Mouse (Mus musculus): Measurements from ENCODE around the gene Crb2.
A peak's percentile ranks its signal among the peaks of the same experiment; 100 is the strongest.

The Crb2 gene

GRCm38 (mm10) chr2:37767080-37767547, 8.9 kb upstream of the Crb2 start:
- DNase-seq (ENCODE audit: low spot score), result peak; percentile 27

- DNase-seq (ENCODE audit: low spot score), result no peak
Observed at GRCm38 (mm10) chr2:37767739-37768138, 8.3 kb upstream of the Crb2 start.

GRCm38 (mm10) chr2:37768903-37769302, 7.1 kb upstream of the Crb2 start:
- DNase-seq (ENCODE audit: low spot score), result peak; percentile 29

GRCm38 (mm10) chr2:37769793-37770192, 6.3 kb upstream of the Crb2 start:
- no peak for DNase-seq (ENCODE audit: low spot score)

GRCm38 (mm10) chr2:37771618-37772285, 4.3 kb upstream of the Crb2 start:
- peak; percentile 95 for DNase-seq (ENCODE audit: low spot score)

GRCm38 (mm10) chr2:37774571-37774970, 1.5 kb upstream of the Crb2 start:
- DNase-seq (ENCODE audit: low spot score), result peak; percentile 90

GRCm38 (mm10) chr2:37776611-37777411, 762 bp downstream of the Crb2 start:
- peak; percentile 59 for DNase-seq (ENCODE audit: low spot score)

- DNase-seq (ENCODE audit: low spot score), result peak; percentile 70
Observed at GRCm38 (mm10) chr2:37777958-37778720, 2.1 kb downstream of the Crb2 start.

- peak; percentile 91 for DNase-seq (ENCODE audit: low spot score)
Observed at GRCm38 (mm10) chr2:37780270-37780929, 4.4 kb downstream of the Crb2 start.

GRCm38 (mm10) chr2:37781421-37781820, 5.4 kb downstream of the Crb2 start:
- no peak for DNase-seq (ENCODE audit: low spot score)

GRCm38 (mm10) chr2:37782002-37782401, 6.0 kb downstream of the Crb2 start:
- DNase-seq (ENCODE audit: low spot score), result no peak

GRCm38 (mm10) chr2:37784473-37784872, 8.4 kb downstream of the Crb2 start:
- no peak for DNase-seq (ENCODE audit: low spot score)

GRCm38 (mm10) chr2:37786461-37786860, 10.4 kb downstream of the Crb2 start:
- no peak for DNase-seq (ENCODE audit: low spot score)

GRCm38 (mm10) chr2:37788176-37788962, 12.3 kb downstream of the Crb2 start:
- DNase-seq (ENCODE audit: low spot score), result no peak

- DNase-seq (ENCODE audit: low spot score), result no peak
Observed at GRCm38 (mm10) chr2:37789029-37789428, 13.0 kb downstream of the Crb2 start.

GRCm38 (mm10) chr2:37789995-37790394, 13.9 kb downstream of the Crb2 start:
- DNase-seq (ENCODE audit: low spot score), result no peak

GRCm38 (mm10) chr2:37790738-37791137, 14.7 kb downstream of the Crb2 start:
- no peak for DNase-seq (ENCODE audit: low spot score)

GRCm38 (mm10) chr2:37791340-37791739, 15.3 kb downstream of the Crb2 start:
- DNase-seq (ENCODE audit: low spot score), result no peak

- no peak for DNase-seq (ENCODE audit: low spot score)
Observed at GRCm38 (mm10) chr2:37796021-37796420, 20.0 kb downstream of the Crb2 start.

- no peak for DNase-seq (ENCODE audit: low spot score)
Observed at GRCm38 (mm10) chr2:37797046-37797445, 21.0 kb downstream of the Crb2 start.

- DNase-seq (ENCODE audit: low spot score), result peak; percentile 71
Observed at GRCm38 (mm10) chr2:37799137-37799536, 23.1 kb downstream of the Crb2 start.

All from retina, embryonic 14.5 days (tissue).